Mouse (Mus musculus) embryonic facial prominence, embryonic 12.5 days (tissue): ENCODE measurements around the gene Ifitm5. TPM values are rescaled to one million over a fixed set of nuclear protein-coding genes. Genes with fewer than 3 reads are reported as not detected.

Experiments used
- ATAC-seq: fragments of 200-750 bp; cut with Nextera tagmentation; 2 replicates; pipeline ENCODE4 v1.8.0; 2017; ENCODE audit not compliant: insufficient number of reproducible peaks, insufficient read depth, low FRiP score, low TSS enrichment
- H3K27ac ChIP-seq: fragments of 300-500 bp; sonication (generic); 2 replicates; pipeline ENCODE4 v1.5.1; 2016; ENCODE audit warnings: mild to moderate bottlenecking
- H3K27me3 ChIP-seq: fragments of 300-500 bp; sonication (generic); 2 replicates; pipeline ENCODE4 v1.6.1; 2016; ENCODE audit warnings: mild to moderate bottlenecking, moderate library complexity
- H3K36me3 ChIP-seq: fragments of 300-500 bp; sonication (generic); 2 replicates; pipeline ENCODE4 v1.6.1; 2016; ENCODE audit warnings: mild to moderate bottlenecking
- H3K4me1 ChIP-seq: fragments of 300-500 bp; sonication (generic); 2 replicates; pipeline ENCODE4 v1.6.1; 2016
- H3K4me2 ChIP-seq: fragments of 300-500 bp; sonication (generic); replicated peaks from 2 replicates; pipeline ENCODE4 v1.6.1; 2016; ENCODE audit warnings: mild to moderate bottlenecking, moderate library complexity
- H3K4me3 ChIP-seq: fragments of 300-500 bp; sonication (generic); 2 replicates; pipeline ENCODE4 v1.5.1; 2016; ENCODE audit warnings: mild to moderate bottlenecking
- H3K9ac ChIP-seq: fragments of 300-500 bp; sonication (generic); 2 replicates; pipeline ENCODE4 v1.6.1; 2016; ENCODE audit warnings: mild to moderate bottlenecking, moderate library complexity
- H3K9me3 ChIP-seq: fragments of 300-500 bp; sonication (generic); 2 replicates; pipeline ENCODE4 v1.6.1; 2016; ENCODE audit warnings: mild to moderate bottlenecking, moderate library complexity
- WGBS: fragments of 180-500 bp; shearing (Covaris S2); methylation state at CpG from one replicate; pipeline ENCODE4 v1.1.7; 2016; 5-methylcytosine and 5-hydroxymethylcytosine counted together
- polyA plus RNA-seq: library from polyadenylated mRNA; unstranded; fragments of >200 nt; fragmentation: Nextera tagmentation; extraction: Ambion mirVana; gene quantifications from 2 replicates; pipeline ENCODE4 v1.2.1, GENCODE M21; 2016

The Ifitm5 gene
- polyA plus RNA-seq, 1 experiment from 2014 or later: 4.5 TPM

DNA sequence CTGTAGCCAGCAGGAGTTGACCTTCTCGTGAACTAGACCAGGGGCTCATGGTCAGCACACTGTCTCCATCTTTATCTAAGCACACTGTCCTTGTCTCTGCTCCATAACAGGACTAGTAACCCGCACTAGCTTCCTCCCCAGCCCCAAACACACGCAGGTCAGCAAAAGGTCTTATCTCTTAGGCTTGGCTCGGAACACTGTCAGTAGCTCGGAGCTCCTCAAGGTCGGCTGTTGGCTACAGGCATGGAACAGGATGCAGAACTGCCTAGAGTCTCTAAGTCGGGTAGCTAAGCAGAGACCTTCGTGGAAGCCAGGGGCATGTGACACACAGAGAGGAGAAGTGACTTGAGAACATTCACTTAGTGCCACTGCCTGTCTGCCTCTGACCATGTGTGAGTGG lies 1.9 kb downstream of the Ifitm5 start:
- Histone ChIP-seq H3K4me2 (no peak overlapping the region), H3K9ac (no peak overlapping the region), H3K36me3 (peaks cover 62% of the 10 kb centered on the region), H3K4me1 (peaks cover 29% of the 10 kb centered on the region), H3K27me3 (no peaks in the 10 kb centered on the region), H3K4me3 (no peak overlapping the region), H3K9me3 (no peaks in the 10 kb centered on the region), H3K27ac (no peak overlapping the region)
- ATAC-seq: no peak
- WGBS: 85% methylated on average over 8 of the region's 8 CpGs

DNA sequence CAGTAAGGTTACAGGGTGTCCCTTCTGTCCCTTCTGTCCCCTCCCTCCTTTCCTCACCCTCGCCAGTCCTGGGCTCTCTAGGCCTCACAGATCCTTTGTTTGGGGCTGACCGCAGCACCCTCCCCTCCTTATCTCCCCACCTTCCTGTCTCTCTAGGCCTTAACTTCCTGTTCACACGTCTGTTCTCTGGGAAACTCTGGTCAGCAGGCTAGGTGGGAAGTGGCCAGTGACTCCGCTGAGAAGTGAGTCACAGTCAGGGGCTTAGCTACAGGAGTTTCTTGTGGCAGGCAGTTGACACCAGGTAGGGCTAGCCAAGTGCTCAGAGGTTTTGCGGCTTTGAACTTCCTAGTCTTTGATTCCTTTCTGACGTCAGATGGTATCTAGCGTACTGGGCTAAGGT lies 3.1 kb downstream of the Ifitm5 start:
- Histone ChIP-seq H3K9me3 (no peaks in the 10 kb centered on the region), H3K9ac (no peak overlapping the region), H3K4me3 (no peak overlapping the region), H3K4me1 (peaks cover 26% of the 10 kb centered on the region), H3K27ac (no peak overlapping the region), H3K4me2 (no peak overlapping the region), H3K36me3 (peaks cover 55% of the 10 kb centered on the region), H3K27me3 (no peaks in the 10 kb centered on the region)
- 69% methylated on average over 7 of the region's 7 CpGs for WGBS
- no peak for ATAC-seq

DNA sequence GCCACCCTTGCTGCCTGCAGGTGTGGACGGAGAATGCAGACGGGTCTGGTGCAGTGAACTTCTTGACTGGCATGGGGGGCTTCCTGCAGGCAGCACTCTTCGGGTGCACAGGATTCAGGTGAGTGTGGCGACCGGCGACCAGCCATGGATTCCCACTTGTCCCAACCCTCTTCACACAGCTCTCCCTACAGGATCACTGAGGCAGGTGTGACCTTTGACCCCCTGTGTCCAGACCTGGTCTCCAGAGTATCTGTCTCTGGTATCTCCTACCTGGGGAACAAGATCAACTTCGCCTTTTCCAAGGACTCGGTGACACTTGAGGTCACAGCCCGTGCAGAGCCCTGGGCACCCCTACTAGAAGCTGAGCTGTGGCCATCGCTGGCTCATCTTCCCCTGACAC lies 3.8 kb downstream of the Ifitm5 start:
- Histone ChIP-seq H3K27ac (no peak overlapping the region), H3K9me3 (no peaks in the 10 kb centered on the region), H3K4me1 (peaks cover 21% of the 10 kb centered on the region), H3K27me3 (no peaks in the 10 kb centered on the region), H3K36me3 (peaks cover 55% of the 10 kb centered on the region), H3K4me2 (no peak overlapping the region), H3K9ac (no peak overlapping the region), H3K4me3 (no peak overlapping the region)
- ATAC-seq: no peak
- WGBS: 88% methylated on average over 10 of the region's 10 CpGs

DNA sequence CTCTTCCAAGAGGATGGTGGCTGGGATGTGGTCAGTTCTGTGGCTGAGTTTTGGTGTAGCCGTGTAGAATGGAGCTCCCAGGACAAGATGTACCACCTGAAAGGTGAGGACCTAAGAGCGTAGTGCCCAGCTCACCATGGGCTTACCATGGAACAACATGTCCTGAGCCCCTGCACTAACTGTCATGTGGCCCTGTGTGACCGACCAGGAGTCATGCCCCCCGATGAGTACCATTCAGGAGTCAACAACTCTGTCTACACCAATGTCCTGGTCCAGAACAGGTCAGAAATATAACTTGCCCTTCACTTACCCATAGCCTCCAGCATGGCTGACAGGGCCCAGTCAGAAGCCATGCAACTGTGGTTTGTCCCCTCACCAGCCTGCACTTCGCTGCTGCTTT lies 4.8 kb downstream of the Ifitm5 start:
- 94% methylated on average over 5 of the region's 5 CpGs for WGBS
- H3K4me3 ChIP-seq: no peak overlapping the region
- H3K9ac ChIP-seq: no peak overlapping the region
- H3K4me1 ChIP-seq: peaks cover 15% of the 10 kb centered on the region
- H3K4me2 ChIP-seq: no peak overlapping the region
- H3K36me3 ChIP-seq: peaks cover 53% of the 10 kb centered on the region
- H3K27me3 ChIP-seq: no peaks in the 10 kb centered on the region
- no peaks in the 10 kb centered on the region for H3K9me3 ChIP-seq
- H3K27ac ChIP-seq: no peak overlapping the region
- ATAC-seq: no peak

DNA sequence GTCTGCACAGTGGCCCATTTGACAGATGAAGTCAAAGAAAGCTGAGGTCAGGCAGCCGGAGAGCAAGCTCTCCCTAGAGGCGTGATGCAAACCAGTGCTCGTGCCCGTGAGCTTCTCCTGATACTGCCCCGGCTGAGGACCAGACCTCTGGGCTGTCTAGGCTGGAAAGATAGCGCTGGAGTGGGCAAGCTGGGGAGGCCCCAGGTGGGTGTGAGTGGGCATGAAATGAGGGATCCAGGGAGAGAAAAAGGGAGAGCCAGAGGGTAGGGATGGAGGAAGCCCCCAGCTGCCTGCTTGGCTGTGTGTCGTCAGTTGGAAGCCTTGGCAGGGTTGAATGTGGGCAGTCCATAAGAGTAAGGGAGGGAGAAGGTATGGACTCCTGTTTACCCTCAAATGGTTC lies 5.9 kb downstream of the Ifitm5 start:
- H3K4me1 ChIP-seq: peaks cover 17% of the 10 kb centered on the region
- 94% methylated on average over 7 of the region's 7 CpGs for WGBS
- no peak overlapping the region for H3K9ac ChIP-seq
- no peak for ATAC-seq
- H3K9me3 ChIP-seq: no peaks in the 10 kb centered on the region
- H3K36me3 ChIP-seq: peaks cover 43% of the 10 kb centered on the region
- H3K27ac ChIP-seq: no peak overlapping the region
- no peaks in the 10 kb centered on the region for H3K27me3 ChIP-seq
- H3K4me3 ChIP-seq: no peak overlapping the region
- H3K4me2 ChIP-seq: no peak overlapping the region

DNA sequence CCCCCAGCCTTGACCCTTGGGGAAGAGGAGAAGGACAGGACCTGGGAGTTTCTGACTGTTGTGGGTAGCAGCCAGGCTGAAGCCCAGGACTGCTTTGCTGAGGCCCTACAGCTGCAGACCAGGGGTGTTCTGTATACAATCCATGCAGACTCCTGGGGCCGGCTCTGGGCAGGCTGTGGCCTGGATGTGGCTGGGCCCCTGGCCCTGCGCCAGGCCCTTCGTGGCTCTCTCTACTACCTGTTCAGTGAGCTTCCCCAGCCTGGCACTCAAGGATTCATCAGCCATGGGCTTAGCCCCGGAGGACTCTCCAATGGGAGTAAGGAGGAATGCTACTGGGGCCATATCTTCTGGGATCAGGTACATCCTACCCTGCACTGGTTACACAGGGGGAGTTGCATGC lies 6.7 kb downstream of the Ifitm5 start:
- peaks cover 35% of the 10 kb centered on the region for H3K36me3 ChIP-seq
- H3K4me3 ChIP-seq: no peak overlapping the region
- H3K27me3 ChIP-seq: no peaks in the 10 kb centered on the region
- H3K9me3 ChIP-seq: no peaks in the 10 kb centered on the region
- ATAC-seq: no peak
- no peak overlapping the region for H3K27ac ChIP-seq
- peak overlapping the region; percentile 7; the same call in 1 of the 2 replicates for H3K9ac ChIP-seq
- peaks cover 23% of the 10 kb centered on the region for H3K4me1 ChIP-seq
- 88% methylated on average over 4 of the region's 4 CpGs for WGBS
- no peak overlapping the region for H3K4me2 ChIP-seq

DNA sequence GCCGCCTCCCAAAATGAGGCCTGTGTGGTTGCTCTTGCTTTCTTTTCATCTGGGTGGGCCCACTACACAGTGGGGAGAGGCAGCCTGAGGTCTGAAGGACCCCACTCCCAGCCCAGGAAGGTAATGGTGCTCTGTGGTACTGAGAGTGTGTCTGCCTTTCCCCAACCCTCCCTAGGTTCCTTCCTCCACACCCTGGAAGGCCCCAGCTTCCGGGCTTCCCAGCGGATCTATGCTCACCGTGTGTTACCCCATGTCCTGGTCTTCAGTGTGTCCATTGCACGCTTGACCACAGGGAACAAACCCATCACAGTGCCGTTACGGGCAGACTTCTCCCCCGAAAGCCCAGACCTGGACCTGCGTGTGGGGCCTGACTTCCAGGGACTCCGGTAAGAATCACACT lies 7.3 kb downstream of the Ifitm5 start:
- no peak overlapping the region for H3K4me3 ChIP-seq
- no peak overlapping the region for H3K4me2 ChIP-seq
- H3K9ac ChIP-seq: no peak overlapping the region
- peaks cover 29% of the 10 kb centered on the region for H3K36me3 ChIP-seq
- peaks cover 23% of the 10 kb centered on the region for H3K4me1 ChIP-seq
- 89% methylated on average over 10 of the region's 10 CpGs for WGBS
- H3K9me3 ChIP-seq: no peaks in the 10 kb centered on the region
- H3K27ac ChIP-seq: no peak overlapping the region
- H3K27me3 ChIP-seq: no peaks in the 10 kb centered on the region
- ATAC-seq: no peak

DNA sequence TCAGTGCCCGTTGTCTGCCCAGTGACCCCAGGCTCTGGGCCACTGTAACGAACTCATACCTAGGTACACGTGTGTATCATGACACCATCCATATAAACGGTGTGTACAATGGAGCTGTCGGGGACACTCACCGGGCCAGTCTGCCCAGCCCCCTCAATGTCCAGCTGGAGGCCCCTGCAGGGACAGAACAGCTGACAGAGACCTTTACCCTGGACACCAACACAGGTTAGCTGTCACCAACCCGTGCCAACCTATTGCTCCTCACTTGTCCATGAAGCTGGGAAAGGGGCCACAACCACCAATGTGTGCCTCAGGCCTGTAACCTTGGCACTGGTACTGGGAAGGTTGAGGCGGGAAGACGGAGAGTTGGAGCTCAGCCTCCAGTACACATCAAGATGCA lies 7.8 kb downstream of the Ifitm5 start:
- Histone ChIP-seq H3K27ac (peak overlapping the region; percentile 82), H3K27me3 (no peaks in the 10 kb centered on the region), H3K4me2 (peak overlapping the region; percentile 65), H3K4me3 (peak overlapping the region; percentile 49), H3K36me3 (peaks cover 24% of the 10 kb centered on the region), H3K4me1 (peaks cover 23% of the 10 kb centered on the region), H3K9ac (peak overlapping the region; percentile 57), H3K9me3 (no peaks in the 10 kb centered on the region)
- no peak for ATAC-seq
- WGBS: 57% methylated on average over 9 of the region's 9 CpGs

DNA sequence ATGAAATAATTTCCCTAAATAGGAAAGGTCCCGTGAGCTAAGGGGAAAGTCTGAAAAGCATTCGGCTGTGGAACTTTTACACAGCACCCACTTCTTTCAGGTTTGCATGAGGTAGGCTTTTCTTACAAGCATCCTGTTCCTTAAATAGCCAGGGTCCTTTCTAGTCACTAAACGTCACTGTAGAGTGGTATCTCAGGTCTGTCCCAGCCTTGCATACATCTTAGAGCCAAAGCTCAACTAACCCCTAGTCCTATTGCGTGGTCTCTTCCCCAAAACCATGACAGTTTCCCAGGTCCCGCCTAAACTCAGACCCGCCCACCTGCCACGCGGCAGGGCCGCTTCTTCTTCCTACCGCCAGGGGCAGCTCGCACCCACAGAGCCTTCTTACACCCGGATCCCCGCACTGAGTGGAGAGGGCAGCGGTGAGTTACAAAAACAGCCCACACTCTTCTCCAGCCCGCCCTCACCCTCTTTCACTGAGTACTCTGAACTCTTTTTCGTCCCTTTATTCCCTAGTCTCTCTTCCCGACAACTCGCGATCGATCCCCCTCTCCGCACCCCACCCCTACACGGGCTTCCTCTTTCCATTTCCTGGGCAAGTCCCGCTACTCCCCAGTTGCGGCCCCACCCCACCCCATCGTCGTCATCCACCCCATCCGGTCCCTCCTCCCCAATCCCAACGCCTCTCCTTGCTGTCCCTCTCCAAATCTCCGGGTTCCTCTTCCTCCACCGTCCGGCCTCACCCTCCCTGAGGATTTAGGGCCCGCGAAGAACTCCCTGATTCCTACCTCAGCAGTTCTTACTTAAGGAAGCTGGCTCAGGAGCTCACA lies 8.7 kb downstream of the Ifitm5 start, which contains the start of gene Pgghg:
TSS of gene Pgghg (plus strand) at position 170 of the 830 bp plus-strand sequence.
- WGBS: 3% methylated on average over 33 of the region's 33 CpGs
- peak within 1 kb of the TSS; percentile 65 for H3K4me2 ChIP-seq
- peak within 1 kb of the TSS; percentile 49 for H3K4me3 ChIP-seq
- peak within 1 kb of the TSS; percentile 82 for H3K27ac ChIP-seq
- H3K27me3 ChIP-seq: no peaks in the 10 kb centered on the region
- peaks cover 15% of the 10 kb centered on the region for H3K36me3 ChIP-seq
- H3K9me3 ChIP-seq: no peaks in the 10 kb centered on the region
- peaks cover 23% of the 10 kb centered on the region for H3K4me1 ChIP-seq
- peak; percentile 80 for ATAC-seq
- H3K9ac ChIP-seq: peak within 1 kb of the TSS; percentile 57

DNA sequence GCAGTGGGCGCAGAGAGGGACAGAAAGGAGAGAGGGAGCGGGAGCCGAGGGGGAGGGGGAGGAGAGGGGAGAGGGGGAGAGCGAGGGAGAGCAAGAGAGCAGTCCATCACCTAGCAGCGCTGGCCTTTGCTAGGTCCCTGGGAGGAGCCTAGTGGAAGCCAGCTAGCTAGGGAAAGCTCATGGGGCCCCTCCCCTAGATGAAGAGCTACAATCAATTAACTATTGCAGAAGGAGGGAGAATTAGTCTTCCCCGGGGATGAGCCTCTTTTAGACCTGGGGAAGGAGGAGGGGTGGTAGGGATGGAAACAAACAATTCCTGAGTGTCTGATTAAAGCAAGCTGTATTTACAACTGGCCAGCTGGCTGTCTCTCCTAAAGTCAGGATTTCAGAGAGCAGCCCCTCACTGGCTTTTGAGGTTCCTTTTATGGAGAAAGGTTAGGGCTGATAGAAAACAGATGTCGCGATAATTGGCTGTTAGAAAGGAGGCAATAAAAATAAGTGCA lies 10.4 kb downstream of the Ifitm5 start:
- ATAC-seq: peak; percentile 55; the same call in 1 of the 2 replicates
- H3K4me1 ChIP-seq: peaks cover 23% of the 10 kb centered on the region
- peak overlapping the region; percentile 64 for H3K27ac ChIP-seq
- H3K4me3 ChIP-seq: no peak overlapping the region
- H3K9ac ChIP-seq: no peak overlapping the region; the same call in 1 of the 2 replicates
- WGBS: 5% methylated on average over 7 of the region's 8 CpGs
- H3K4me2 ChIP-seq: peak overlapping the region; percentile 29
- H3K36me3 ChIP-seq: peaks cover under 1% of the 10 kb centered on the region; the same call in 1 of the 2 replicates
- no peaks in the 10 kb centered on the region for H3K9me3 ChIP-seq
- H3K27me3 ChIP-seq: no peaks in the 10 kb centered on the region

DNA sequence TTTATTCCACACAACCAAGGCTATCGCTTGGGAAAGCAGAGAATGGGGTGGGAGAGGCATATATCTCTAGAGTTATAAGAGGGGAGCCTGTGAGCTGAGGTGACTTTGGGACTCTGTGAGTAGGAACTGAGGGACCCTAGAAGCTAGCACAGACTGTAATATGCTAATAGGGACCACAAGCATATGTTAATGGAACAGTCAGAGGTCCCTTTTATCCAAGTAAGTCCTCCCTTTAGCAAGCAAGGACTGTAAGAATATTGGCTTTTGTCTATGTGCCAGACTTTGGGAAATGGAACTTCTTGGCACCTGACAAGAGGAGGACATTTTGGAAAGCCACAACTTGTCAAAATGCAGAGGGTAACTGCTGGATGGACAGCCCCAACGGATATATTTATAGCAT lies 11.2 kb downstream of the Ifitm5 start:
- H3K27ac ChIP-seq: no peak overlapping the region
- H3K9ac ChIP-seq: no peak overlapping the region
- no peak overlapping the region for H3K4me3 ChIP-seq
- no peaks in the 10 kb centered on the region for H3K27me3 ChIP-seq
- H3K9me3 ChIP-seq: no peaks in the 10 kb centered on the region
- ATAC-seq: no peak
- H3K4me1 ChIP-seq: peaks cover 23% of the 10 kb centered on the region
- no peaks in the 10 kb centered on the region for H3K36me3 ChIP-seq
- 26% methylated on average over 2 of the region's 2 CpGs for WGBS
- H3K4me2 ChIP-seq: no peak overlapping the region

DNA sequence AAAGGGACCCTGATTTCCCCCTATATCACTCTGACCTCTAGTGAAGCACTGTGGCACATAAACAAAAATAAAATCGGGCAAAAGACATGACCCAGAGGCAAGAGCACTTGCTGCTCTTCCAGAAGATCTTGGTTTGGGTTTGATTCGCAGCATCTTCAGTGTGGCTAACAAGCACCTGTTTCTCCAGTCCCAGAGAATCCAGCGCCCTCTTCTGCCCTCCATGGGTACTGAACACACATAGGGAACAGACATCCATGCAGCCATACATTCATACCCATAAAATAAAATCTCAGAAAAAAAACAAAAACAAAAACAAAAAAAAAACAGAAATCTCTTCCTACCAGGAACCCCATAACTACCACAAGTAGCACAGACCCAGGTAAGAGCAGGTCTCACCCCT lies 11.7 kb downstream of the Ifitm5 start:
- Histone ChIP-seq H3K9me3 (no peaks in the 10 kb centered on the region), H3K36me3 (no peaks in the 10 kb centered on the region), H3K4me3 (no peak overlapping the region), H3K27ac (no peak overlapping the region), H3K4me2 (no peak overlapping the region), H3K9ac (no peak overlapping the region), H3K27me3 (no peaks in the 10 kb centered on the region), H3K4me1 (peaks cover 23% of the 10 kb centered on the region)
- 49% methylated on average over 3 of the region's 3 CpGs for WGBS
- no peak for ATAC-seq
